31 mouse cellular contexts compared by ENCODE assay signal in genomic region chr3:85846316-85846715, GRCm38 (mm10). TPM values are rescaled to one million over a fixed set of nuclear protein-coding genes. Genes with fewer than 3 reads are reported as not detected.
DNase-seq lines count a peak whose midpoint lies in the region; ATAC-seq and TF ChIP-seq lines count a peak whose summit lies in the region.
"Had no signal": no experiment of that assay in that cellular context is flagged by ENCODE, and none has a peak within 500 bp of the region (broad histone marks: within the 10 kb centered on the region; RNA-seq: fewer than 3 reads in every experiment).

No protein-coding gene starts in this region.

- H3K79me3 ChIP-seq in C2C12 (ENCODE audit: low read depth) = peaks cover 1% of the 10 kb centered on the region

- no peaks in the 10 kb centered on the region for H3K9me3 ChIP-seq in forebrain, postnatal 0 days (ENCODE audit: low read length)
- H3K9me3 ChIP-seq in forebrain, embryonic 10.5 days = no peaks in the 10 kb centered on the region
- H3K9me3 ChIP-seq: heart, embryonic 12.5 days; hindbrain, embryonic 10.5 days; hindbrain, embryonic 15.5 days; limb, embryonic 12.5 days; liver, embryonic 15.5 days; neural tube, embryonic 12.5 days; stomach, embryonic 15.5 days had no signal

- no peaks in the 10 kb centered on the region for H3K36me3 ChIP-seq in forebrain, postnatal 0 days (ENCODE audit: insufficient read depth)
- H3K36me3 ChIP-seq in forebrain, embryonic 10.5 days (replicated peaks) = no peaks in the 10 kb centered on the region
- H3K36me3 ChIP-seq in C2C12 (ENCODE audit: control insufficient read depth, insufficient read depth) = no peaks in the 10 kb centered on the region
- H3K36me3 ChIP-seq: embryonic facial prominence, embryonic 12.5 days; heart, embryonic 12.5 days; hindbrain, embryonic 10.5 days; hindbrain, embryonic 15.5 days; limb, embryonic 12.5 days; liver, embryonic 15.5 days; neural tube, embryonic 12.5 days; stomach, embryonic 15.5 days had no signal

- no peak overlapping the region for H3K4me2 ChIP-seq in forebrain, postnatal 0 days (ENCODE audit: low read depth)
- H3K4me2 ChIP-seq: embryonic facial prominence, embryonic 12.5 days; heart, embryonic 12.5 days; hindbrain, embryonic 15.5 days; limb, embryonic 12.5 days; liver, embryonic 15.5 days; lung, embryonic 14.5 days; midbrain, embryonic 11.5 days; neural tube, embryonic 12.5 days; stomach, embryonic 15.5 days had no signal

- H3K27me3 ChIP-seq in forebrain, postnatal 0 days (ENCODE audit: insufficient read depth, low read length) = no peaks in the 10 kb centered on the region
- no peaks in the 10 kb centered on the region for H3K27me3 ChIP-seq in forebrain, embryonic 10.5 days (ENCODE audit: poor library complexity, severe bottlenecking)
- H3K27me3 ChIP-seq in C2C12 (ENCODE audit: control insufficient read depth, insufficient read depth, insufficient read length) = no peaks in the 10 kb centered on the region
- H3K27me3 ChIP-seq: embryonic facial prominence, embryonic 12.5 days; heart, embryonic 12.5 days; hindbrain, embryonic 15.5 days; limb, embryonic 12.5 days; liver, embryonic 15.5 days; neural tube, embryonic 12.5 days; stomach, embryonic 15.5 days had no signal

- no peaks in the 10 kb centered on the region; the same call in 1 of the 2 replicates for H3K4me1 ChIP-seq in forebrain, postnatal 0 days (ENCODE audit: insufficient read depth)
- peaks cover 14% of the 10 kb centered on the region for H3K4me1 ChIP-seq in forebrain, embryonic 10.5 days
- H3K4me1 ChIP-seq: liver, embryonic 15.5 days had no signal

- H3K9ac ChIP-seq in forebrain, postnatal 0 days = no peak overlapping the region
- H3K9ac ChIP-seq: embryonic facial prominence, embryonic 12.5 days; heart, embryonic 12.5 days; hindbrain, embryonic 15.5 days; limb, embryonic 12.5 days; liver, embryonic 15.5 days; lung, embryonic 14.5 days; neural tube, embryonic 12.5 days; stomach, embryonic 15.5 days had no signal

- H3ac ChIP-seq in C2C12 (ENCODE audit: control insufficient read depth, insufficient read length, low read depth) = no peak overlapping the region

- no peaks in the 10 kb centered on the region for H3K79me2 ChIP-seq in C2C12 (ENCODE audit: control insufficient read depth, insufficient read depth)

- H3K27ac ChIP-seq in forebrain, postnatal 0 days (ENCODE audit: low read depth, low read length) = no peak overlapping the region
- H3K27ac ChIP-seq in forebrain, embryonic 10.5 days = no peak overlapping the region
- H3K27ac ChIP-seq: embryonic facial prominence, embryonic 12.5 days; heart, adult 2 months; hindbrain, embryonic 10.5 days; hindbrain, embryonic 15.5 days; limb, embryonic 12.5 days; liver, embryonic 15.5 days; neural tube, embryonic 12.5 days; stomach, embryonic 15.5 days had no signal

- peak; percentile 73; the same call in 1 of the 2 replicates for ATAC-seq in forebrain, postnatal 0 days
- ATAC-seq: activated CD4-positive, CD25-positive, alpha-beta regulatory T cell, adult 4 months; CD4-positive, CD25-positive, alpha-beta regulatory T cell, adult 4 months; inflammation-experienced regulatory T-cells, adult 6 months; midbrain, embryonic 16.5 days had no signal

- DNase-seq in forebrain, postnatal 0 days = peak; percentile 35
- DNase-seq in forebrain, embryonic 10.5 days (ENCODE audit: extremely low spot score, low spot score) = no peak
- peak; percentile 58 for DNase-seq in brain, adult 2 months (ENCODE audit: low read depth, low spot score)
- no peak for DNase-seq in heart, postnatal 10 days
- DNase-seq in heart, postnatal 4 days = no peak
- DNase-seq: adrenal gland, adult 2 months; cerebellum, adult 11 months; cerebellum, adult 9-10 months; cerebellum, postnatal 36 days; gastrocnemius, postnatal 25 days; heart, adult 2 months; kidney, adult 11 months; kidney, postnatal 14 days; lung, embryonic 14.5 days; right cerebral cortex, postnatal 14 days had no signal

- 29% methylated on average over 1 of the region's 1 CpGs for WGBS in forebrain, postnatal 0 days
- WGBS in forebrain, embryonic 10.5 days = 95% methylated on average over 1 of the region's 1 CpGs

- no peak overlapping the region for H3K4me3 ChIP-seq in forebrain, postnatal 0 days (ENCODE audit: low read depth, low read length)
- no peak overlapping the region for H3K4me3 ChIP-seq in forebrain, embryonic 10.5 days
- H3K4me3 ChIP-seq in C2C12 (ENCODE audit: insufficient read depth, poor library complexity, severe bottlenecking) = no peak overlapping the region
- H3K4me3 ChIP-seq: embryonic facial prominence, embryonic 12.5 days; erythroblast, embryonic 14.5 days; heart, adult 2 months; heart, embryonic 12.5 days; hindbrain, embryonic 10.5 days; hindbrain, embryonic 15.5 days; limb, embryonic 12.5 days; liver, embryonic 15.5 days; neural tube, embryonic 12.5 days; stomach, embryonic 15.5 days had no signal

- no peak for TF ChIP-seq CTCF in forebrain, postnatal 0 days (IDR thresholded peaks at IDR 0.05; ENCODE audit: low read depth)
- no peak for TF ChIP-seq CTCF in C2C12 (IDR thresholded peaks at IDR 0.05; ENCODE audit: control insufficient read depth, insufficient read depth, insufficient read length)

- intact Hi-C loops in heart, postnatal 10 days (cut with DNase I) = no loop called here

TF ChIP-seq in C2C12, 6 proteins besides CTCF, POLR2A, EP300 and RAD21:
- no peak for TF ChIP-seq MYOG (IDR thresholded peaks at IDR 0.05; ENCODE audit: control insufficient read depth, extremely low read depth, insufficient read length)
- peak; percentile 4 for TF ChIP-seq CEBPB (IDR thresholded peaks at IDR 0.05; ENCODE audit: low read depth)
TF ChIP-seq in C2C12: peak in this region for 1.

RNA-seq across cellular contexts. Expression of gene Fam160a1, which starts 29.2 kb away (rescaled TPM):
- total RNA-seq in forebrain, postnatal 0 days (2014; rRNA removed) = 2.6 and 2.8 TPM in 2 replicates
- polyA plus RNA-seq in forebrain, postnatal 0 days (2015; fragmentation: Nextera tagmentation; extraction: Ambion mirVana) = 0.57 and 0.67 TPM in 2 replicates
- polyA plus RNA-seq in forebrain, embryonic 10.5 days (2016; fragmentation: Nextera tagmentation; extraction: Ambion mirVana) = 0.40 and 0.49 TPM in 2 replicates
- 8.9 TPM for polyA plus RNA-seq in C2C12 (2012; fragmentation: generic; extraction: Trizol)
- total RNA-seq in heart, postnatal 10 days (2021) = 10 to 100 TPM; 35.8 to 48.7 TPM
- 10 to 100 TPM; 27.0 to 28.1 TPM for total RNA-seq in heart, postnatal 4 days (2021)
- total RNA-seq: megakaryocyte, adult 5-6 weeks had no signal

RNA-seq across cellular contexts. Expression of gene Glt28d2, which starts 41.0 kb away (rescaled TPM):
- total RNA-seq in forebrain, postnatal 0 days (2014; rRNA removed) = 1.1 and 1.6 TPM in 2 replicates
- 1.1 and 1.2 TPM in 2 replicates for polyA plus RNA-seq in forebrain, postnatal 0 days (2015; fragmentation: Nextera tagmentation; extraction: Ambion mirVana)
- 0.10 and 0.22 TPM in 2 replicates for polyA plus RNA-seq in forebrain, embryonic 10.5 days (2016; fragmentation: Nextera tagmentation; extraction: Ambion mirVana)
- polyA plus RNA-seq in C2C12 (2012; fragmentation: generic; extraction: Trizol) = 1.4 TPM
- total RNA-seq in heart, postnatal 10 days (2021) = 1 to 10 TPM; 4.9 to 6.8 TPM
- total RNA-seq in heart, postnatal 4 days (2021) = 1 to 10 TPM; 3.9 to 4.2 TPM
- total RNA-seq: megakaryocyte, adult 5-6 weeks had no signal

RNA-seq across cellular contexts. Expression of gene Gm37240, which starts 41.0 kb away (rescaled TPM):
- total RNA-seq in forebrain, postnatal 0 days (2014; rRNA removed) = 0.67 and 2.8 TPM in 2 replicates
- 0.34 and 1.2 TPM in 2 replicates for polyA plus RNA-seq in forebrain, postnatal 0 days (2015; fragmentation: Nextera tagmentation; extraction: Ambion mirVana)
- 0.77 and 0.81 TPM in 2 replicates for polyA plus RNA-seq in forebrain, embryonic 10.5 days (2016; fragmentation: Nextera tagmentation; extraction: Ambion mirVana)
- 7.3 TPM for polyA plus RNA-seq in C2C12 (2012; fragmentation: generic; extraction: Trizol)
- total RNA-seq in heart, postnatal 10 days (2021) = 10 to 100 TPM; 21.2 to 37.3 TPM
- total RNA-seq in heart, postnatal 4 days (2021) = 10 to 100 TPM; 19.6 to 20.6 TPM
- polyA plus RNA-seq: erythroblast, embryonic 14.5 days had no signal

Comparison
In these comparisons a context has a peak if more than half of its experiments do, and no peak if none do; other contexts are left out.
1. DNase-seq: peak in forebrain, postnatal 0 days (single experiment) and brain, adult 2 months (single experiment); none in forebrain, embryonic 10.5 days (single experiment), heart, postnatal 10 days (0 of 2) and heart, postnatal 4 days (single experiment).